Mouse (Mus musculus): ENCODE data around the gene Trp53tg5.

Trp53tg5 gene

DNA sequence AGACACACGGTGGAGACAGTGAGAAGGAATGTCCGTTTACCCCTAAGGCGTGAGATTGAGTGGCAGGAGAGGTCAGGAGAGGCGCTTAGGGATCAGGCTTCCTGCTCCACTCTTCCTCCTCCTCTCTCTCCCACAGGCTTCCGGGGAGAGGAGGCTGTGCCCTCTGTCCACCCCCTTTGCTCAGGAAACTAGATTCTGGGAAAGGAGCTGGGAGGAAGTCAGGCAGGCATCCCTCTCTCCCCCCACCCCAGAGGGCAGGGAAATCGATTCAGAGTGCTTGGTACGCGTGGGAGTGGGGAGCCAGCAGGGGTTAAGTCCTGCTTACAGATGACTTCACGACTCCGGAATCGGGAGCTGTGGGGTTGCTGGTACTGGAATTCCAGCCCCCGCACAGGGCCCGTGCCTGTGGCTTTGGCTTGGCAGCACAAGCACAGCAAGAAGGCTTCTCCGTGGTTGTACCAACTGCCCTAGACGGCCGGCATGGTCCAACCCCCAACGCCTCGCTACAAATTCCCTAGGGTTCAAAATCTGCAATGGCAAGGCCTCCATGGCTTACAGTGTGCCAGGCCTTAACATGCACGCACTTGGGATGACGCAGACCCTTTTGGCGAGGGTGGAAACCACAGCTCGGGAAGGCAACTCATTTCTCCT is 40.9 kb downstream of the Trp53tg5 start:
- peak; percentile 91 for DNase-seq (ENCODE audit: low read depth)

DNA sequence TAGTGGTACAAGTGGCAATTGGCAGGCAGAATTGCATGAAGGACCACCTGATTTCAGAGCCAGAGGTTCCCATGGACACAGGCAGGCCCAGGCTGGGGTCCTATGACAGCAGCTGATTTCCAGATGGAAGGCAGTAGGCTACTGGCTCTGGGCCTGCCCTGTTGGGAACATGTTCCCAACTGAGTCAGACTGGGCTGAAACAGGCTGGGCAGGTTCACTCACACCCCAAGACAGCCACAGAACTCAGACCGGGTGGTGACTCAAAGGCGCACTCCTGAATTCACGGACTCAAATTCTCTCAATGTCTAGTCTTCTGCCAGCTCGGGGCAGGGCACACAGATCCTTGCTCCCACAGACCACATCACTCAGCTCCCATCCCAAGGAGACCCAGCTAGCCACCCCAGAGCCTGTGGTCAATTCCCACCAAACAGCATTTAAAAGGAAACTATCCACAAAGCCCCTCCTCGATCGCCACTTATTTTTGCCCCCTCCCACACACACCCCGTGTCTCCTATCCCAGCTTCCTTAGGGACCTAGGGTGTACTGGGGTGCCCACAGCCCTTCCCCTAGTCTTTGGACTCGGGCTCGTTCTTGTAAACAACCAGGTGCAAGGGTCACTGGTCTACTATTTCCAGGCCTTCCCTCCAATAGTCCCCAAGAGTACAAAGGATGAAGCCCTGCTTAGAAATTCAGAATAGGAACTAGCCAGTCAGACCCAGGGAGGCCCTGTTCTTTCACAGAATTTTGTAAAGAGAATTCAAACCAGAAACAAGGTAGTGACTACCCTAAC is 41.7 kb downstream of the Trp53tg5 start:
- peak; percentile 74 for DNase-seq (ENCODE audit: low read depth)

DNA sequence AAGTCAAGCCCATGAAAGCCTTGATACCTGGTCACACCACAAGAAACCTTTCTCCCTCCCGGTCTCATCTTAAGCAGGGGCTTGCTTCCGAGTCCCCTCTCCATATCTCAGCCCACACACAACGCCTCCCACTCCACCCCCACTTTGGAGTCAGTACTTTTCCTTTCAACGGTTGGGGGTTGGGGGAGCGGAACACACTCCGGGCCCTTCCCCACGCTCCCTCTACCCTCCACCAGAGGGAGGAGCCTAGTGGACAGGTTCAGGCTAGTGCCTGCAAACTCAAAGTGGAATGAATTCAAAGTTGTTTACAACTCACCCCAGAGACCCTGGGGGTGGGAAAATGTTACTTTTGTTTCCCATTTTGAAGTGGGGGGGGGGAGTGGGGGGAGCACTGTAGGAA is 42.8 kb downstream of the Trp53tg5 start:
- no peak for DNase-seq (ENCODE audit: low read depth)

DNA sequence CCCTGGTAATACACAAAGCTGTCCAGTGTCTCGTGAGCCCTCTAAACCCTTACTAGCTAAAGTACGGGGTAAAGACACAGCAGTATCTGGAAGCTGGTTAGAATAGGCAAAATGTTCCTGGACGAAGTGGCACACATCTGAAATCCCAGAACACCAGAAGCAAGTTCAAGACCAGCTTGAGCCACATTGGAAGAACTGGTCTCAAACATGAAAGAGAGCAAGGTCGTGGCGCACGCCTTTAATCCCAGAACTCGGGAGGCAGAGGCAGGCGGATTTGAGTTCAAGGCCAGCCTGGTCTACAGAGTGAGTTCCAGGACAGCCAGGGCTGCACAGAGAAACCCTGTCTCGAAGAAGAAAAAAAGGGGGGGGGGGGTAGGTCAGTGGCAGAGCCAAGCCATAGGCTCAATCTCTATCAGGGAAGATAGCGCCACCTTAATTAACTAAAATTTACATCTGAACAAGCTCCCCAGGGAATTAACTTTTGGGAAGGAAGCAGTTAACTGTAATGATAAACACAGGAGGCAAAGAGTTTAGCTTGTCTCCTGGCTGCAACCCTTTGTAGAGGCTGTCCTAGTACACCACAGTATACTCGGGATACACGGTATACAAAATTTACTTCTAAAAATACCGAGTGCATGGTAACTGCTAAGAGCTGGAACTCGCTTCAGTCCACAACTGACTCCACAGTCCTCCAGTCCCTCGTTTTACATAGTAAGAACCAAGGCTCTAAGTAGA is 43.5 kb downstream of the Trp53tg5 start:
- DNase-seq (ENCODE audit: low read depth): no peak

DNA sequence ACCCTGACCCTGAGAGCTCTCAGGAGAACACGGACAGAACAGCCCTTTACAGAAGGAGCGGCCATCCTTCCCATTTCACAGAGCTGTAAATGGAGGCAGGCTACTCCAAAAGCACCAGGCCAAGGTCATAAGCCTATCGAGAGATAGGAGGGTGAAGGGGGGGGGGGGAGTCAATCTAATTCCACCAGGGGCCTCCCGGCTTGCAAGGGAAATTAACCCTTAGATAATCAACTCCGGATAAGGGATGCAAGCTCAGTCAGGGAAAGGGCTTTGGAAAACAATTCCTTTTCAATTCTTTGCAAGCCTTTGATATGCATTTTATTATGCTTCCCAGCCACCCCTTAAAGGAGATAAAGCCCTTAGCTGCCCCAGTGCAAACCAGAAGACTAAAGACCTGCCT is 45.1 kb downstream of the Trp53tg5 start:
- no peak for DNase-seq (ENCODE audit: low read depth)

DNA sequence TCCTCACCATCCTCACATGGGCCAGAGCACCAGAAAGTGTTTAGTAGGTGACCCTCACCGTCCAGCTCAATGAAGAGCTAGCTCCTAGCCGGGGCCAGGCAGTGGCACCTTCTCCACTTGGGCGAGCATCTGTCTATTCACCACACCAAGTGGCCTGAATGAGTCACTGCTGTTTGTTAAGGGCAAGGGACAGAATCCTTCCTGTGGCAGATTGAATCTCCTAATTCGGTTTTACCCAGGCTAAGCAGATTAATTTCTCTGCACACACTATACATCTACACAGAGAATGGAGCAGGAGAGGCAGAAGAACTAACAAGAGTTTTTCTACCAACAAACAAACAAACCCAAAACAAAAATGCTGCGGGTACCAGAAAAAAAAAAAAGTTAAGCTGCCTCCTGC is 46.6 kb downstream of the Trp53tg5 start:
- no peak for DNase-seq (ENCODE audit: low read depth)

DNA sequence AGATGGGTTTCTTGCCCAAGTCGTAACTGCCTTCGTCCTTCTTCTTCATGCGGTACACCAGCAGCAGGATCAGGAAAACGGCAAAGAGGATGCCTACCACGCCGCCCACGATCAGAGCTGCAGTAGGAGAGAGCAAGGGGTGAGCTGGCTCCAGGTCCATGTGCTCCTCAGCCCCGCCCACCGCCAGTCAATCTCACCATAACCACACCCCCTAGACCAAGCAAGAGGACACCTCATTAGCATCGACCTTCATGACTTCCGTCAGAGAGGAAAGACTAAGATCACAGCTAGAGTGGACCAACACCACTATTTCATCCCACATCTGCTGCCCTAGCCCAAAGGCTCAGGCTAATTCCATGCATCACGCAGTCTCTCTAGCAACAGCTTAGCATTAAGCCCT is 47.4 kb downstream of the Trp53tg5 start:
- DNase-seq (ENCODE audit: low read depth): no peak

DNA sequence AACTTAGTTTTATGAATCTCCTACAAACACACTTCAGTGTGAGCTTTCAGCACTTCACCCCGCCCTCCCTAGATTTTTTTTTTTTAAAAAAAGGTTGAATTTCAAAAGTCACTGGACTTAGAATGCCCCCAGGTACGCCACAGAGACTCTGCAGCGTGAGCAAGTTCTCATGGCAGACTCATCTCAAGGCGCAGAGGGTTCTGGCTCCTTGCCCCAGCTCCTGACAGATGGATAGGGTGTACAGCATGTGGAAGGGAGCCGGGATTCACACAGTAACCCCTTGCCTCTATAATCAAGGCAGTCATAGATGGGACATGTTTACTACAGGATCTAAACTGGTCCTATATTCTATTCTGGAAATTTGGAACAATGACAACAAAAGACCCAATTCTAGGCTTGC is 48.1 kb downstream of the Trp53tg5 start:
- DNase-seq (ENCODE audit: low read depth): no peak

DNA sequence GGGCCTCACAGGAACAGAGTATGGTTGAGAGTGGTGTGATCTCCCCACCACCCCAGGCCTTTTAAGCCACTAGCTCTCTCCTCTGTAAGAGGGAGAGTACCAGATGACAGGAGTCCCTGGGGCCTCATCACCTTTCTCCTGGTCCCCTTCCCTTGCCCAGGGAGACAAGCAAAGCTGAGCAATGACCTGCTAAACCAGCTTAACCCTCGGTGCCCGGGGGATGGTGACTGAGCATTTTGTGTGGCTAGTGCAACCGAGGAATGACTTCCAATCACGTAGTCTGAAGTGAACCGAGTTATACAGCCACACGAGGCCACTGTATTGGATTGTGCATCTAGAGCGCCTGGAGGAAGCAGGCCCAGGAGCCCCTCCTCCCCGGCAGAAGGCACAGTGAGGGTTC is 49.1 kb downstream of the Trp53tg5 start:
- no peak for DNase-seq (ENCODE audit: low read depth)

DNA sequence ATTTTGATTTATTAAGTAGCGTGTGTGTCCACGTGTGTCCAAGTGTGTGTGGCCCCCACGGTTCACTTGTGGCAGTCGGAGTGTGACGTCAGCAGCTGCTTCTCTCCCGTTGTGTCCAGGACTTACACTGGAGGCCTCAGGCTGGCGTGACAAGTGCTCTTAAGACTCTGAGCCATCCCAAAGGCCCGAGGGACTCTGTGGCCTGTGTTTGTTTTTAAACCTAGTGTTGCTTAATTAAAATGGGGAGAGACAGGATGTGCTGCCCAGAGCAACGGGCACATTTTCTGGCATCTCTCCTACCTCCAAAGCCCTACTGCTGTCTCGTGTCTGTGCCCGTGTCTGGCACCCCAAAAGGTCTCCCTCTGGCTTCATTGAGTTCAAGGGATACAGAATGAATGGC is 50.1 kb downstream of the Trp53tg5 start:
- DNase-seq (ENCODE audit: low read depth): no peak

DNA sequence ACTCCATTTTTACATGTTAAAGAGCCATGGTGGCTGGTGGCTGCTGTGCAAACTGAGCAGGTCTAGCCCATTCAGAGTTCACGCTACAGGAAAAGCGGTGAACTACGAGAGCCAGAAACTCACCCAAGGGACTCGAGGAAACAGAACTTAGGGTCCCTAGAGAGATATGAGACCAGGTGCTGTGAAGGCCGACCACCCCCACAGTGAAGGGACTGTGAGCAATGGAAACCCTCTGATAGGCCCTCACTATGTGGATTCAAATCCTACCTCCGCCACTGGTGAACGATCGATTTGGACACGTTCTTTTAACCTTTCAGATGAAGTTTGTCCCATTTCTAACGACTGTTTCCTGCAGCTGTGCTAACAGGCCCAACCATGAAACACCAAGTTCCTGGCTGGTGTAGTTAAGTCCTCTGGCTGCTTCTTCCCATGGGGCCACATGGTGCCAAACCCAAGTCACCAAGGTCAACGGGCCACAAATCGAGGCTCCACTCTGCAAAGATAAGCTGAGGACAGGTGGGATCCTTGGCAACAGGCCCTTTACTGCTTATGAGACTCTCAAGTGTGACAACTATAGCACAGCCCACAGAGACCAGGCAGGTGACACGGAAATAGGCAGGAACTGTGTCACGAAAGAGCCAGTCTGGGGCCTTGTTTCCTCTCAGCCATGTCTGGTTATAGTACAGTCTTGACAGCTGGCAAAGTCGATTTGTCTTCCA is 50.7 kb downstream of the Trp53tg5 start:
- no peak for DNase-seq (ENCODE audit: low read depth)

DNA sequence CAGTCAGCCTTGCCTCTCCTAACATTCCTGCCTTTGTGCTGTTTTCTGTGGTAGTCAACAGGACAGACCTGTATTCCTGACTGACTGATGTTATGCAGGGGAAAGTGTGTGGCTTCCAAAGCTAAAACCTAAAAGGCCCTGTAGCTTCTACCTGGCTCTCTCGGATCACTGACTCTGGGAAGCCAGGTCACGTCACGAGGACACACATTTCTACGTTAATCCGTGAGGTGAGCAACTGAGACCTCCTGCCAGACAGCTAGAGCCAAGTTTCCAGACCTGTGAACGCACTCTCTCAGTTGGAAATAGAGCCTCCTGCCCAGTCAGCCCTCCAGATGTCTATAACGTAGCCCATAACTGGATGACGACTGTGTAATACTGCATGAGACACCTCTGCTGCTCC is 51.5 kb downstream of the Trp53tg5 start:
- DNase-seq (ENCODE audit: low read depth): no peak

DNA sequence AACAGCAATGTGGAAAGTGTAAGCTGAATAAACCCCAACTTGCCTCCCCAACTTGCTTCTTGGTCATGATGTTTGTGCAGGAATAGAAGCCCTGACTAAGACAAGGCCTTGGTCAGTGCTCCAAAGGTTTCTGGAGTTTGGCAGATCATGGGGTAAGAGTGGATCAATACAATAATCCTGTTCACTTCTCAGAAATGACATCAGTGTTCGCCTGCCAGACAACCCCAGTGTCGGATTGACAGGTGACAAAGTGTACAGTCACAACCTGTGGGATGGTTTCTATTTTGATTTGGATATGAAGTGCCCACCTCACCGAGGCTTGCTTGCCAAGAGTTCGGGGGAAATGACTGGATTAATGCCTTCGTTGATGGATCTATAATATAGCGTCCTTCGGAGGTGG is 52.2 kb downstream of the Trp53tg5 start:
- DNase-seq (ENCODE audit: low read depth): no peak
